Mouse (Mus musculus) cortical plate, adult 2 months (tissue): Measurements from ENCODE around the gene Zbtb20.

Source experiments
- CTCF ChIP-seq: fragments of 200-500 bp; IDR thresholded peaks from 2 replicates; pipeline ENCODE4 v1.5.1; 2011; ENCODE audit warnings: mild to moderate bottlenecking, control low read depth, low read length; ENCODE audit not compliant: insufficient read depth; ENCODE audit errors: extremely low read depth
- POLR2A ChIP-seq: fragments of 200-500 bp; IDR thresholded peaks from 2 replicates; pipeline ENCODE4 v1.6.1; 2011; ENCODE audit warnings: mild to moderate bottlenecking, low read length, control low read depth; ENCODE audit not compliant: insufficient read depth; ENCODE audit errors: extremely low read depth

GRCm38 (mm10) chr16:43256191-43256899 is 380.7 kb downstream of the Zbtb20 start:
- TF ChIP-seq CTCF (no peak), POLR2A (no peak)
